Mouse (Mus musculus) G1E (cell line): ENCODE measurements at regions not wholly inside any gene's neighbourhood (a gene's known extent, or its start where the extent isn't known, plus 50 kb on each side); places are given as distances from the start of the nearest gene placed in this dataset.

Experiments
- CTCF ChIP-seq: IDR thresholded peaks from 2 replicates; pipeline ENCODE4 v1.5.1; 2012; ENCODE audit warnings: low read depth, low read length, inconsistent platforms, mixed read lengths
- GATA1 ChIP-seq: IDR thresholded peaks from 2 replicates; pipeline ENCODE4 v1.6.1; 2012; ENCODE audit warnings: borderline replicate concordance, low read length, inconsistent platforms, mixed read lengths
- TAL1 ChIP-seq: conservative IDR thresholded peaks from 2 replicates; pipeline ENCODE4 v1.6.1; 2012; ENCODE audit warnings: low read depth, low read length, inconsistent platforms, mixed read lengths

DNA sequence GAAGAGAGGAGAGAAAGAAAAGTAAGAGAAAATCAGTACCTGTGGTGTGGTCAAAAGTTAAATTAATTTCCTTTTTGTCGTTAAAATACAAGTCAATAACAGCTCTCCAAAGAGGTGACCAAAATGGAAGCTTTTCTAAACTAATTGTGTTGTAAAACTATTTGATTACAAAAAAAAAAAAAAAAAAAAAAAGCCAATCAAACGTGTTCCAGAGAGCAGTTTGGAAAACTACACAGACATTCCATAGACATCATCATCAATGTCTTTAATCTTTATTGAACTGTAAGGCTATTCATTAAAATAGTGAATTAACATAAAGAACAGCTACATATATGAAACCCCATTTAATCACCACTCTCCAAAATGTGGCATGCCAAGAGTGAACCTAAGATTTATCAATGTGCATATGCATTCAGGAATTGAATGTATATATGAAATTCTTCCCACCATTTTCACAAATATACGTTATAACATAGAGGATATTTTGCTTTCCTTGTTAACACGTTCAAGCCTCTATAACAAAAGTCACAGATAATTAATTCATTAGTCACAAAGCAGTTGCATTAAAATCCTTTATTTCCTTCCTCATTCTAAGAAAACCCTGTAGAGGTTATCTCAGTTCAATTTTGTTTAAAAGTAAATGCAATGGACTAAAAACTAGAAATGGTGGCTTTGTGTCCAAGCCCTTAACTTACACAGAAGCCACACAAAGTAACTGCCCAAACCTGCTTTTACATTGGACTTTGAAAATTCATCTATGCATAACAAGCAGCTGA is 545.3 kb upstream of the Cited2 start:
- TF ChIP-seq CTCF (no peak), GATA1 (no peak), TAL1 (no peak)
